Mouse (Mus musculus) erythroblast, embryonic 14.5 days (primary cell): ENCODE results near the gene Hemgn.

Experiments
- GATA1 ChIP-seq: IDR thresholded peaks from 2 replicates; pipeline ENCODE4 v1.6.1; 2012; ENCODE audit warnings: low read length, inconsistent platforms, mixed read lengths
- TAL1 ChIP-seq: IDR thresholded peaks from 3 replicates; pipeline ENCODE4 v1.6.1; 2012; ENCODE audit warnings: low read length, inconsistent platforms, mixed read lengths

DNA sequence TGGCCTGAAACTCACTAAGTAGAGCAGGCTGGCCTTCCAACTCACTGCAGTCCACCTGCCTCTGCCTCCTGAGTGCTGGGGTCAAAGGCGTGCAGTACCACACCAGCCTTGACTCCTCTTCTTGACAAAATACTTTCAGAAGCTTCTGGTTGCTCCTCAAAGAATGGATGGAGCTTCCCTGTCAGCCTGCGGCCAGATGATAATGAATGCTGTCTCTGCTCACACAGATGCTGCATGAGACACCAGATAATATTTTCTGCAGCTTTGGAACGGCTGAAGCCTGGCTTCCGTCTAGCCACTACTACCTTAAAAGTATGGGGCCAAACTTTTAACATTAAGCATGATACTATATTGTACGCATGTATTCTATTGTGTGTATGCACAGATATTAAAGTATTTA lies 2.6 kb downstream of the Hemgn start:
- TF ChIP-seq GATA1 (peak; percentile 94), TAL1 (peak; percentile 99)
